Mouse (Mus musculus) forebrain, postnatal 0 days (tissue): Measurements from ENCODE around the gene Ltbp4. TPM values are rescaled to one million over a fixed set of nuclear protein-coding genes. Genes with fewer than 3 reads are reported as not detected.

Source experiments
- ATAC-seq: fragments of 200-750 bp; cut with Nextera tagmentation; 2 replicates; pipeline ENCODE4 v1.8.0; 2017; ENCODE audit warnings: mild to moderate bottlenecking, moderate library complexity
- DNase-seq: peaks from one replicate; pipeline ENCODE4 v3.0.0-alpha.2; 2015
- H3K27ac ChIP-seq: fragments of 300-500 bp; sonication (generic); 2 replicates; pipeline ENCODE4 v1.5.1; 2014; ENCODE audit warnings: low read depth, mild to moderate bottlenecking, antibody characterized with exemption, low read length, moderate library complexity, mixed read lengths
- H3K27me3 ChIP-seq: fragments of 300-500 bp; sonication (generic); 2 replicates; pipeline ENCODE4 v1.6.1; 2014; ENCODE audit warnings: mild to moderate bottlenecking, low read length, mixed read lengths; ENCODE audit not compliant: insufficient read depth
- H3K36me3 ChIP-seq: fragments of 300-500 bp; sonication (generic); 2 replicates; pipeline ENCODE4 v1.6.1; 2014; ENCODE audit warnings: mild to moderate bottlenecking, moderate library complexity; ENCODE audit not compliant: insufficient read depth
- H3K4me1 ChIP-seq: fragments of 300-500 bp; sonication (generic); 2 replicates; pipeline ENCODE4 v1.6.1; 2014; ENCODE audit warnings: antibody characterized with exemption; ENCODE audit not compliant: insufficient read depth
- H3K4me2 ChIP-seq: fragments of 300-500 bp; sonication (generic); 2 replicates; pipeline ENCODE4 v1.6.1; 2014; ENCODE audit warnings: low read depth, mild to moderate bottlenecking, moderate library complexity
- H3K4me3 ChIP-seq: fragments of 300-500 bp; sonication (generic); 2 replicates; pipeline ENCODE4 v1.5.1; 2014; ENCODE audit warnings: low read depth, low read length, mixed read lengths
- H3K9ac ChIP-seq: fragments of 300-500 bp; sonication (generic); 2 replicates; pipeline ENCODE4 v1.6.1; 2014; ENCODE audit warnings: mild to moderate bottlenecking
- H3K9me3 ChIP-seq: fragments of 300-500 bp; sonication (generic); 2 replicates; pipeline ENCODE4 v1.6.1; 2016; ENCODE audit warnings: low read length
- CTCF ChIP-seq: sonication (generic); IDR thresholded peaks from 2 replicates; pipeline ENCODE4 v1.5.1; 2016; ENCODE audit warnings: antibody characterized with exemption, control low read depth, low read depth
- WGBS: fragments of 180-500 bp; shearing (Covaris S2); extraction: QIAGEN DNeasy Blood & Tissue Kit; methylation state at CpG from one replicate; pipeline ENCODE4 v1.1.7; 2014; 5-methylcytosine and 5-hydroxymethylcytosine counted together
- polyA plus RNA-seq: library from polyadenylated mRNA; unstranded; fragments of >200 nt; fragmentation: Nextera tagmentation; extraction: Ambion mirVana; gene quantifications from 2 replicates; pipeline ENCODE4 v1.2.1, GENCODE M21; 2015
- total RNA-seq: library from RNA; depleted of rRNA; stranded (reverse); fragments of >200 nt; gene quantifications from 2 replicates; pipeline ENCODE4 v1.2.3, GENCODE M21; 2014

Ltbp4 gene
- total and polyA plus RNA-seq, 2 experiments from 2014 or later, result 11.7 to 26.7 TPM

- DNase-seq, result peak; percentile 100
- H3K4me1 ChIP-seq, result no peaks in the 10 kb centered on the region
- peaks cover 38% of the 10 kb centered on the region for H3K27me3 ChIP-seq
- H3K9ac ChIP-seq, result peak overlapping the region; percentile 57
- H3K9me3 ChIP-seq, result no peaks in the 10 kb centered on the region
- WGBS, result 2% methylated on average over 49 of the region's 52 CpGs
- H3K36me3 ChIP-seq, result peaks cover 15% of the 10 kb centered on the region
- TF ChIP-seq CTCF, result no peak
- peak; percentile 97 for ATAC-seq
- H3K4me2 ChIP-seq, result peak overlapping the region; percentile 76
- H3K4me3 ChIP-seq, result peak overlapping the region; percentile 52
- no peak overlapping the region; the same call in 1 of the 2 replicates for H3K27ac ChIP-seq
These were observed 23.9 kb upstream of the Ltbp4 start for GRCm38 (mm10) chr7:27361283-27361946.

GRCm38 (mm10) chr7:27360749-27361148 is 23.3 kb upstream of the Ltbp4 start:
- Histone ChIP-seq H3K4me2 (peak overlapping the region; percentile 76), H3K4me3 (no peak overlapping the region), H3K9ac (no peak overlapping the region), H3K4me1 (no peaks in the 10 kb centered on the region), H3K36me3 (peaks cover 10% of the 10 kb centered on the region), H3K27me3 (peaks cover 31% of the 10 kb centered on the region), H3K27ac (no peak overlapping the region), H3K9me3 (no peaks in the 10 kb centered on the region)
- WGBS, result 56% methylated on average over 6 of the region's 6 CpGs
- no peak for DNase-seq
- no peak for TF ChIP-seq CTCF
- no peak for ATAC-seq

GRCm38 (mm10) chr7:27359706-27360358 is 22.3 kb upstream of the Ltbp4 start:
- no peaks in the 10 kb centered on the region for H3K9me3 ChIP-seq
- H3K9ac ChIP-seq, result no peak overlapping the region
- DNase-seq, result no peak
- no peak for ATAC-seq
- no peaks in the 10 kb centered on the region for H3K4me1 ChIP-seq
- no peak overlapping the region for H3K4me3 ChIP-seq
- peaks cover 6% of the 10 kb centered on the region; the same call in 1 of the 2 replicates for H3K36me3 ChIP-seq
- WGBS, result 87% methylated on average over 9 of the region's 9 CpGs
- no peak overlapping the region for H3K4me2 ChIP-seq
- TF ChIP-seq CTCF, result no peak
- peaks cover 22% of the 10 kb centered on the region for H3K27me3 ChIP-seq
- no peak overlapping the region for H3K27ac ChIP-seq

GRCm38 (mm10) chr7:27359162-27359561 is 21.7 kb upstream of the Ltbp4 start:
- peaks cover 15% of the 10 kb centered on the region for H3K27me3 ChIP-seq
- TF ChIP-seq CTCF, result 0 out of 2 replicates have a peak, but pooled peaks have one; percentile 12
- peaks cover 2% of the 10 kb centered on the region; the same call in 1 of the 2 replicates for H3K36me3 ChIP-seq
- no peak overlapping the region for H3K4me3 ChIP-seq
- H3K27ac ChIP-seq, result no peak overlapping the region
- no peaks in the 10 kb centered on the region for H3K9me3 ChIP-seq
- H3K4me2 ChIP-seq, result no peak overlapping the region
- ATAC-seq, result no peak
- 80% methylated on average over 2 of the region's 2 CpGs for WGBS
- DNase-seq, result no peak
- no peak overlapping the region for H3K9ac ChIP-seq
- H3K4me1 ChIP-seq, result 0 out of 2 replicates have a peak, but pooled peaks cover 4% of the 10 kb centered on the region

- no peak for DNase-seq
- 0 out of 2 replicates have a peak, but pooled peaks cover 7% of the 10 kb centered on the region for H3K4me1 ChIP-seq
- H3K4me3 ChIP-seq, result no peak overlapping the region
- H3K36me3 ChIP-seq, result peaks cover 6% of the 10 kb centered on the region; the same call in 1 of the 2 replicates
- ATAC-seq, result no peak
- no peak overlapping the region for H3K27ac ChIP-seq
- WGBS, result 19% methylated on average over 3 of the region's 3 CpGs
- peaks cover 8% of the 10 kb centered on the region for H3K27me3 ChIP-seq
- no peak for TF ChIP-seq CTCF
- H3K9me3 ChIP-seq, result no peaks in the 10 kb centered on the region
- no peak overlapping the region for H3K4me2 ChIP-seq
- no peak overlapping the region for H3K9ac ChIP-seq
These were observed 20.1 kb upstream of the Ltbp4 start for GRCm38 (mm10) chr7:27357595-27357978.

GRCm38 (mm10) chr7:27356861-27357594 is 19.5 kb upstream of the Ltbp4 start, which contains the start of gene Gm20479:
Gene Gm20479, minus strand, starts transcription at chr7:27357419.
- Histone ChIP-seq H3K27ac (no peak within 1 kb of the TSS), H3K27me3 (peaks cover 8% of the 10 kb centered on the region), H3K9me3 (no peaks in the 10 kb centered on the region), H3K36me3 (peaks cover 9% of the 10 kb centered on the region; the same call in 1 of the 2 replicates), H3K4me2 (peak within 1 kb of the TSS; percentile 69), H3K9ac (no peak within 1 kb of the TSS), H3K4me3 (peak within 1 kb of the TSS; percentile 77), H3K4me1 (0 out of 2 replicates have a peak, but pooled peaks cover 7% of the 10 kb centered on the region)
- TF ChIP-seq CTCF, result no peak
- ATAC-seq, result no peak
- DNase-seq, result no peak
- WGBS, result 13% methylated on average over 27 of the region's 27 CpGs
